Mouse (Mus musculus) T-cell, adult 2 months (primary cell): ENCODE measurements around the gene Ctsg.
"Not testable (repeated sequence)": the region's sequence is repeated elsewhere in the genome, so short reads cannot be mapped to it uniquely, and the experiment has no call there.

Source experiments
- DNase-seq: peaks from one replicate; pipeline ENCODE4 v3.0.0; 2022; ENCODE audit warnings: low spot score

The Ctsg gene

DNA sequence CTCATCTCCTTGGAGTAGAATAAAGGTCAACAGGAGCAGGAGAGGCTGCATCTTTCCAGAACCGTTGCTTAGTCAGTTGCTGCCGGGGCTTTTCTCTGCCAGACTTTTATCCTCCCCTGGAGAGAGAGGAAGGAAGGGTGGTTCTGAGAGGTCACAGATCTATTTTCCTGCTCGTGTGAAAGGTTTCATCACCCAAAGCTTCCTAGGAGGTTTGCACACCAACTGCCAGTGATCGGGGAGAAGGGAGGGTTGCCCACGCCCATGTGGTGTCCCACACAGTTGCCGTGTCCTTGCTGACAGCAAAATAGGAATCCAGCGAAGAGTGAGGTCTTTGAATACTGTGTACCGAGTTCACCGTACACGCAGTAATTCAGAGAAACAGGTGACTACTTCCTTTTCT, at the start of gene Ctsg:
Gene Ctsg (minus strand): TSS at position 189 of the 400 bp plus-strand sequence.
- DNase-seq = no peak

- DNase-seq = not testable (repeated sequence)
Measured at GRCm38 (mm10) chr14:56133675-56134074, 31.3 kb upstream of the Ctsg start.

DNA sequence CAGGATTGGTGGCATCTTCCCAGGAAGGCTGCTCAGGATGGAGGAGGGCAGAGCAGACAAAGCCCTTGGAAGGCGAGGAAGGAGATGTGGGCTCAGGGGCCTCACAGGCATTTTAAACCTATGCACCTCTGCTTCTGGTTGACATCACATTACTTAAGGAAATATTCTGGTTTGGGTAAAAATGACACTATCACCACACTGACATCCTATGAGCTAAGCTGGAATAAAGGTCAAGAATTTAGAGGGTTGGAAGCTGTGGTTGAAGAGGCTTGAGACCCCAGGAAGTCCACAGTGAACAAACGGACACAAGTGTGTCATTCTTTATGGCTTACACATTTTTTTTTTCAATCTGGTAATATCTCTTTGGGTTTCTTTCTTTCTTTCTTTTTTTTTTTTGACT, 30.1 kb upstream of the Ctsg start, which contains the start of gene Gzmd:
Gene Gzmd (minus strand): TSS at position 101 of the 400 bp plus-strand sequence.
- not testable (repeated sequence) for DNase-seq

DNA sequence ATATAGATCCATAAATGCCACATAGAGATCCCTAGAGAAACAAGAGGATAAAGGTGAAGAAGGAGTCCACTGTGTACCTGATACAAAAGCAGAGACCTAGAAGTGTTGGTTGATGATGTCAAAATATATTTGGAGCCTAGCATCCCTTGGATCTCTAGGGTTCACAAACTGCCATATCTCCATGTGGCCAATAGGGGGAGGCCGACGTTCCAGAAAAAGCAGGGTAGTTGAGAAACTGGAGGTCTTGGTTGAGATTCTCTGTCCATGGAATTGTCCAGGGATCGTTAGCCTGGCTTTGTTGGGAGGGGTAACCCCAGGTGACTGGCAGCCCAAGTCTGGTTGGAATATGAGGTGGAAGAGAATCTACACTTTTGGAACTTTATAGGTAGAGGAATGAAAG, 26.0 kb upstream of the Ctsg start:
- DNase-seq = no peak

DNA sequence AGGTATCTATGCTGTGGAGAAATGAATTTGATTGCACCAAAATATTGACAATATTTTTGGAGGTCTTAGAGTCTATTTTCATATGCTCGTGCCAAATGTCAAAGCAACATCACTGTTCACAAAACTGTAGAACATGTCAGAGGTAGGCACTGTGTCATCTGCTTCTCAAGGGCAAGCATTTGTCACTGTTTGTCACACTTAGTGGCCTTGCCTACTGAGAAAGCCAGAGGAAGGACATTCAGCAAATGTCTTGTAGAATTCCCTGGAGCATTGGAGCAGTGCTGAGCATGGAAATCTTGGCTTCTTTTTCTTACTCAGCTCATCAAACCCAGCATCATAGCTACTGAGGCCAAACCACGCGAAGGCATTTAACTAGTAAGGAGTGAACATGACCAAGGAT, 21.1 kb upstream of the Ctsg start:
- no peak for DNase-seq

- no peak for DNase-seq
Measured at GRCm38 (mm10) chr14:56120525-56120924, 18.2 kb upstream of the Ctsg start, which contains the start of gene Gzme. Gene Gzme, minus strand, starts transcription at chr14:56120625.

DNA sequence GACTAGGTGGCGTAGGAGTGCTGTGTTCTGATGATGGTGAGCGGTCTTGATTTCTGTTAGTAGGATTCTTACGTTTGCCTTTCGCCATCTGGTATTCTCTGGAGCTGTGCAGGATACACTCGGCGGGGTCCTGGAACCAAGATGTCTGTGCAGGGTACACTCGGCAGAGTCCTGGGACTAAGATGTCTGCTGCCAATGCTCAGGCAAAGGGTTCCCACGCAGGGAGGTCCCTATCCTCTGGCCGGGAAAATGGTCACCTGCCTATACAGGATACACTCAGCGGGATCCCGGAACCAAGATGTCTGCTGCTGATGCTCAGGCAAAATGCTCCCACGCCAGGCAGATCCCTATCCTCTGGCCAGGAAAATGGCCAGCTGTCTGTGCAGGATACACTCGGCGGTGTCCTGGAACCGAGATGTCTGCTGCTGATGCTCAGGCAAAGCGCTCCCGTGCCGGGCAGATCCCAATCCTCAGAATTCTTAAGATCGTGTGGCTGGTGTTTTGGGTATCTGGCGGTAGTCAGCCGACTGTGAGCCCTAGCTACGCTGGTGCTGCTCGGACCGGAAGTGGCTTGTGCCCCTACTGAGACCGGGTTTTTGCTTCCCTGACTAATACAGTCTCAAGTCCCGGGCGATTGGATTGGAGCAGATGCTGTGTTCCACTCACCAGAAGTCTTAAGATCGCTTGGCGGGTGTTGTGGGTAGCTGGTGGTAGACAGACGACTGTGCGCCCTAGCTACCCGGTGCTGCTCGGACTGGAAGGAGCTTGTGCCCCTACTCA, 13.3 kb upstream of the Ctsg start:
- DNase-seq = not testable (repeated sequence)

DNA sequence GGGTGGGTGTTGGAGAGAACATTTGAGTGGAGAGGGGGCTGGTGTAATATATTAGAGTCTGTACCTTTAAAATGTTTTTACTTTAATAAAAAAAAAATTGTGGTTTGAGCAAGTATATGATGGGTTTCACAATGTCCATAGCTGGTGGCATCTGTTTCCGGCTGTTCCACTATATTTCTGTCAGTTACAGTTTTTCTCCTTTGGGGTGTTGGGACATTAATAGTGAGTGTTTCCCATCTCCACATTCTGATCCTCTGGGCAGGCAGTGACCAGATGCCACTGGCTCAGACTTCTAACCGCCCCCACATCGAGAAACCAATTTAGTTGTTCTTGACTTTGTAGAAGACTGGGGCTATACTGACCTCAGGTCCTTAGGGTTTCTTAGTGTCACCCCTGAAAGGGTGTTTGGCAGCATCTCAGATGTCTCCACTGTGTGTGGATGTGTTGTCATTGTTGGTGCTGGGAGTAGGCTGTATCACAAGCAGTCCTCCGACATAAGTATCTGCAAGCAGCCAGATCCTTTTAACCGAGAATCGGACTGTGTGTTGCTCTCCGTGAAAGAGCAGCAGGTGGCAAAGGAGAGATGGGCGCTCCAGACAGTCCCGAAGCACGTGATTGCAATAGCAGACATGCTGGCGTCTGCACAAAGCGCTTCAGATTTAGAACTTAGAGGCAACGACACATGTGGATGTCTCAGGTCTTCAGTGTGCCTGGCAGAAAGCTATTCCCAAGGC, 3.2 kb upstream of the Ctsg start:
- DNase-seq = no peak

DNA sequence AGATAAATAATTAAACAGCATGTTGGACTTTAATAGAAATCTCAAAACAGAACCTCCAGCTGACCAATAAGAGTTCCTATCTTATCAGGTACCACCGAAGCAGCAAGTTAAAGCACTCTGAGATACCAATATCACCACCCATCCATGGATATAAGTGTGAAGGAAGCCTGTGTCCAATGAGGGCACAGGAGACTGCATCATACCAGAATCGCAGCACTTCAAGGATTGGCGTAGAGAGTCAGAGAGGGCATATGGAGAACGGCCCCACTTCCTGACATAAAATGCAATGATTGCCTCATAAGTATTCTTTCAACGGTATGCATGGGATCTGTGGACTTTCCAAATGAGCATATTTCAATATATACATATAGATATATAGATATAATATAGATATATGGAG, 2.6 kb upstream of the Ctsg start:
- DNase-seq = no peak

GRCm38 (mm10) chr14:56103452-56103851, 1.1 kb upstream of the Ctsg start:
- no peak for DNase-seq

- DNase-seq = no peak
Measured at GRCm38 (mm10) chr14:56098940-56099339, 3.4 kb downstream of the Ctsg start.

- DNase-seq = no peak
Measured at GRCm38 (mm10) chr14:56097597-56097996, 4.8 kb downstream of the Ctsg start.

GRCm38 (mm10) chr14:56093353-56093752, 9.0 kb downstream of the Ctsg start:
- DNase-seq = no peak

GRCm38 (mm10) chr14:56086711-56087110, 15.7 kb downstream of the Ctsg start:
- DNase-seq = no peak

DNA sequence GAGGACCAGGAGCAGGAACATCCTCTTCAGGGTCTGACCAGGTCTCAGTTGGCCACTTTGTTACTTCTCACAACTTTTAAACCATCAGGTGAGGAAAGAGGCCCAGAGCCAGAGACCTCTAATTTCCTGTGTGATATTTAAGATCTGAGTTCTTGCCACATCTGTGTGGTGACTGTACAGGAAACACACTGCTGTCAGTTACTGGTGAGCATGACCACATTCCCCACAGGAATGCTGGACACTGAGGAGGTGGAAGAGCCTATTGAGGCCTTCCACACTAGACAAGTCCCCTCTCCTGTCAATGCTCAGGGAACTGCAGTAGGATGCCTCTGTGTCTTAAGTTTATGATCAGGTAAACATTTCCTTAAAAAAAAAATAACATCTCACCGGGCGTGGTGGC, 17.2 kb downstream of the Ctsg start, which contains the start of gene Mcpt8:
Gene Mcpt8 (minus strand): TSS at position 107 of the 400 bp plus-strand sequence.
- no peak for DNase-seq

GRCm38 (mm10) chr14:56082016-56082415, 20.4 kb downstream of the Ctsg start:
- DNase-seq = no peak

DNA sequence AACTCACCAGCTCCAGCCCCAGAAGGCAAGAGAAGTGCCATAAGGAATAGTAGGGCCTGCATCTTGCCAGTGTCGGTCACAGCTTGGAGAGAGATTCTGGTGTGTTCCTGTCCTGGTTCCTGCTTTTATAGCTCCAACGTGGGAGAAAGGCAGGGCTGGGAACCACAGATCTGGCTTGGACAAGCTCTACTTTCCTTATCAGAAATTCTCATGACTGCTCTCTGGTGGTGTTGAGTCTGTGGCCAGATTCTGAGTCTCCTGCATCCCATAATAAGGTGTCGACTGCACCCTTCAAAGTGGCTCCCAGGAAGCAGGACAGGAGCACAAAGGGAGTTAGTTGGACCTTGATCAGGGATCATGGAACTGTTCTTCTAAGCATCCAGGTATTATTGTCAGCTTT, 40.2 kb downstream of the Ctsg start, which contains the start of gene Mcpt4:
Gene Mcpt4 (minus strand): TSS at position 101 of the 400 bp plus-strand sequence.
- DNase-seq = not testable (repeated sequence)

DNA sequence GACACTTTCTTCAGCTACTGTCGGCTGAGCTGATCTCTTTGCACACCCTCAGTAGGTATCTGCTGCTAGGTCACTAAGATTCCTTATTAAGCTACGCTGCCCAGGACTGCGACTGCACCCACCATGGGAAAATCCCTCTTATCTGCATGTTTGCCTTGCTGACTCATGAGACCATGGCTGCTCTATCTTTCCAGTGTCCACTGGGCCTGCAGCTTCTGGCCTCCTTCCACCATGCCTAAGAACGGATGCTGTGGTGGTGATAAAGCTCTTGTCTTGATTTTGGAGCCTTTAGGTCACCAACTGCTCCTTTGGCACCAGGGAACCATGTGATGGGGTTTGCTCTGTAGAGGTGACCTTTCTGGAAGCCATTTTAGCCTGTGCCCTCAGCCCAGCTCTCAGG, 44.7 kb downstream of the Ctsg start:
- no peak for DNase-seq

- DNase-seq = no peak
Measured at GRCm38 (mm10) chr14:56055408-56055807, 47.0 kb downstream of the Ctsg start.
